Mouse (Mus musculus) neural tube, embryonic 10.5 days (tissue): ENCODE results near the gene Lypd8.
A peak's percentile ranks its signal among the peaks of the same experiment; 100 is the strongest.
"Not testable (repeated sequence)": the region's sequence is repeated elsewhere in the genome, so short reads cannot be mapped to it uniquely, and the experiment has no call there.

ENCODE experiments used
- DNase-seq: peaks from one replicate; pipeline ENCODE4 v3.0.0-alpha.2; 2017; ENCODE audit warnings: low spot score; ENCODE audit errors: extremely low spot score

Lypd8 gene

GRCm38 (mm10) chr11:58378763-58379278 lies at the start of gene Lypd8:
Gene Lypd8 (plus strand): TSS chr11:58379043.
- no peak for DNase-seq

- DNase-seq = no peak
Observed at GRCm38 (mm10) chr11:58329906-58330275, 49.0 kb upstream of the Lypd8 start.

GRCm38 (mm10) chr11:58330276-58331148 lies 48.3 kb upstream of the Lypd8 start, which contains the start of the genes Zfp672 and Sh3bp5l:
Gene Zfp672 (minus strand): TSS chr11:58330339.
Gene Sh3bp5l (plus strand): TSS chr11:58330724.
- DNase-seq = peak; percentile 93

- no peak for DNase-seq
Observed at GRCm38 (mm10) chr11:58331149-58331495, 47.7 kb upstream of the Lypd8 start.

- no peak for DNase-seq
Observed at GRCm38 (mm10) chr11:58331546-58331945, 47.3 kb upstream of the Lypd8 start.

- no peak for DNase-seq
Observed at GRCm38 (mm10) chr11:58334746-58335145, 44.1 kb upstream of the Lypd8 start.

- no peak for DNase-seq
Observed at GRCm38 (mm10) chr11:58346745-58347144, 32.1 kb upstream of the Lypd8 start.

- no peak for DNase-seq
Observed at GRCm38 (mm10) chr11:58350628-58351027, 28.2 kb upstream of the Lypd8 start.

GRCm38 (mm10) chr11:58351179-58351578 lies 27.7 kb upstream of the Lypd8 start:
- DNase-seq = no peak

- peak; percentile 18 for DNase-seq
Observed at GRCm38 (mm10) chr11:58352681-58353548, 25.9 kb upstream of the Lypd8 start.

GRCm38 (mm10) chr11:58353709-58354108 lies 25.1 kb upstream of the Lypd8 start:
- DNase-seq = no peak

GRCm38 (mm10) chr11:58354476-58354875 lies 24.4 kb upstream of the Lypd8 start:
- no peak for DNase-seq

- DNase-seq = no peak
Observed at GRCm38 (mm10) chr11:58354927-58355326, 23.9 kb upstream of the Lypd8 start.

GRCm38 (mm10) chr11:58357042-58357441 lies 21.8 kb upstream of the Lypd8 start:
- no peak for DNase-seq

- DNase-seq = no peak
Observed at GRCm38 (mm10) chr11:58357844-58358534, 20.9 kb upstream of the Lypd8 start.

GRCm38 (mm10) chr11:58362562-58362961 lies 16.3 kb upstream of the Lypd8 start:
- DNase-seq = not testable (repeated sequence)

GRCm38 (mm10) chr11:58364454-58364853 lies 14.4 kb upstream of the Lypd8 start:
- DNase-seq = no peak

GRCm38 (mm10) chr11:58366191-58366590 lies 12.7 kb upstream of the Lypd8 start:
- DNase-seq = not testable (repeated sequence)

GRCm38 (mm10) chr11:58377273-58377672 lies 1.6 kb upstream of the Lypd8 start:
- DNase-seq = no peak

- no peak for DNase-seq
Observed at GRCm38 (mm10) chr11:58377686-58378085, 1.2 kb upstream of the Lypd8 start.

- no peak for DNase-seq
Observed at GRCm38 (mm10) chr11:58379516-58379915, 673 bp downstream of the Lypd8 start.
